Mouse (Mus musculus) ES-Bruce4 (cell line): ENCODE data around the gene Sergef. TPM values are rescaled to one million over a fixed set of nuclear protein-coding genes. Genes with fewer than 3 reads are reported as not detected.
A peak's percentile ranks its signal among the peaks of the same experiment; 100 is the strongest.
"Not testable (repeated sequence)": the region's sequence is repeated elsewhere in the genome, so short reads cannot be mapped to it uniquely, and the experiment has no call there.

Experiments used
- H3K27ac ChIP-seq: 2 replicates; pipeline ENCODE4 v1.5.1; 2012; ENCODE audit warnings: low read length, inconsistent platforms; ENCODE audit not compliant: insufficient read depth
- H3K27me3 ChIP-seq: 2 replicates; pipeline ENCODE4 v1.6.1; 2012; ENCODE audit warnings: mild to moderate bottlenecking, low read length, inconsistent platforms; ENCODE audit not compliant: control insufficient read depth, poor library complexity, insufficient read depth, severe bottlenecking
- H3K36me3 ChIP-seq: 2 replicates; pipeline ENCODE4 v1.6.1; 2012; ENCODE audit warnings: inconsistent platforms, mild to moderate bottlenecking, low read length, moderate library complexity; ENCODE audit not compliant: control insufficient read depth, poor library complexity, insufficient read depth, severe bottlenecking
- H3K4me1 ChIP-seq: one replicate; pipeline ENCODE4 v1.8.1; 2011; ENCODE audit warnings: low read length; ENCODE audit not compliant: control insufficient read depth, insufficient read depth
- H3K4me3 ChIP-seq: 2 replicates; pipeline ENCODE4 v1.5.1; 2011; ENCODE audit warnings: low read depth, mild to moderate bottlenecking, low read length
- H3K9ac ChIP-seq: 2 replicates; pipeline ENCODE4 v1.6.1; 2012; ENCODE audit warnings: low read depth, mild to moderate bottlenecking, inconsistent platforms; ENCODE audit not compliant: poor library complexity, severe bottlenecking
- H3K9me3 ChIP-seq: replicated peaks from 2 replicates; pipeline ENCODE4 v1.6.1; 2012; ENCODE audit warnings: mild to moderate bottlenecking, low read length, inconsistent platforms; ENCODE audit not compliant: control insufficient read depth, poor library complexity, insufficient read depth, severe bottlenecking
- CTCF ChIP-seq: IDR thresholded peaks from one replicate; pipeline ENCODE4 v1.8.1; 2011; ENCODE audit warnings: low read depth, low read length
- EP300 ChIP-seq: IDR thresholded peaks from 2 replicates; pipeline ENCODE4 v1.6.1; 2011; ENCODE audit warnings: low read depth, low read length; ENCODE audit not compliant: insufficient read depth
- POLR2A ChIP-seq: IDR thresholded peaks from one replicate; pipeline ENCODE4 v1.8.1; 2011; ENCODE audit warnings: low read length; ENCODE audit not compliant: insufficient read depth
- polyA plus RNA-seq: library from polyadenylated mRNA; stranded (reverse); fragments of >200 nt; gene quantifications from 2 replicates; pipeline ENCODE4 v1.2.4, GENCODE M21; 2011; ENCODE audit warnings: low read depth; ENCODE audit not compliant: missing spikeins, insufficient read depth, insufficient read length

Gene Sergef
- 5.8 and 7.5 TPM in 2 replicates for polyA plus RNA-seq

GRCm38 (mm10) chr7:46639692-46640031 lies at the start of gene Sergef:
TSS of gene Sergef (minus strand) at chr7:46639807.
- Histone ChIP-seq H3K4me1 (no peaks in the 10 kb centered on the region), H3K36me3 (no peaks in the 10 kb centered on the region), H3K27ac (no peak within 1 kb of the TSS), H3K4me3 (peak within 1 kb of the TSS; percentile 72), H3K27me3 (no peaks in the 10 kb centered on the region), H3K9me3 (no peaks in the 10 kb centered on the region), H3K9ac (peak within 1 kb of the TSS; percentile 51)
- TF ChIP-seq CTCF = no peak
- peak; percentile 76 for TF ChIP-seq POLR2A
- no peak for TF ChIP-seq EP300

- Histone ChIP-seq H3K4me3 (no peak overlapping the region), H3K9ac (no peak overlapping the region), H3K27ac (no peak overlapping the region), H3K9me3 (no peaks in the 10 kb centered on the region), H3K36me3 (peaks cover 18% of the 10 kb centered on the region), H3K4me1 (no peaks in the 10 kb centered on the region), H3K27me3 (no peaks in the 10 kb centered on the region)
- TF ChIP-seq EP300 (no peak), CTCF (no peak), POLR2A (no peak)
These were observed 47.2 kb upstream of the Sergef start for GRCm38 (mm10) chr7:46686827-46687226.

GRCm38 (mm10) chr7:46680732-46681131 lies 41.1 kb upstream of the Sergef start:
- Histone ChIP-seq H3K9me3 (no peaks in the 10 kb centered on the region), H3K27ac (no peak overlapping the region), H3K27me3 (no peaks in the 10 kb centered on the region), H3K36me3 (no peaks in the 10 kb centered on the region), H3K4me3 (no peak overlapping the region), H3K9ac (no peak overlapping the region), H3K4me1 (no peaks in the 10 kb centered on the region)
- no peak for TF ChIP-seq CTCF
- no peak for TF ChIP-seq EP300
- no peak for TF ChIP-seq POLR2A

GRCm38 (mm10) chr7:46679044-46679443 lies 39.4 kb upstream of the Sergef start:
- not testable (repeated sequence) for H3K4me1 ChIP-seq, H3K27ac ChIP-seq, H3K9ac ChIP-seq, H3K36me3 ChIP-seq, H3K9me3 ChIP-seq, H3K27me3 ChIP-seq, H3K4me3 ChIP-seq

GRCm38 (mm10) chr7:46678417-46678816 lies 38.8 kb upstream of the Sergef start:
- Histone ChIP-seq H3K9me3 (no peaks in the 10 kb centered on the region), H3K9ac (no peak overlapping the region), H3K36me3 (no peaks in the 10 kb centered on the region), H3K4me1 (no peaks in the 10 kb centered on the region), H3K27ac (no peak overlapping the region), H3K27me3 (no peaks in the 10 kb centered on the region), H3K4me3 (no peak overlapping the region)
- TF ChIP-seq CTCF = no peak
- TF ChIP-seq POLR2A = no peak
- TF ChIP-seq EP300 = no peak

GRCm38 (mm10) chr7:46676808-46677360 lies 37.3 kb upstream of the Sergef start:
- H3K4me3 ChIP-seq = no peak overlapping the region
- no peaks in the 10 kb centered on the region for H3K27me3 ChIP-seq
- no peak overlapping the region for H3K9ac ChIP-seq
- TF ChIP-seq CTCF = no peak
- no peak for TF ChIP-seq POLR2A
- no peak for TF ChIP-seq EP300
- H3K9me3 ChIP-seq = no peaks in the 10 kb centered on the region
- no peaks in the 10 kb centered on the region for H3K36me3 ChIP-seq
- no peak overlapping the region for H3K27ac ChIP-seq
- H3K4me1 ChIP-seq = no peaks in the 10 kb centered on the region
